Mouse (Mus musculus): ENCODE measurements around the gene Ptgfrn.

DNA sequence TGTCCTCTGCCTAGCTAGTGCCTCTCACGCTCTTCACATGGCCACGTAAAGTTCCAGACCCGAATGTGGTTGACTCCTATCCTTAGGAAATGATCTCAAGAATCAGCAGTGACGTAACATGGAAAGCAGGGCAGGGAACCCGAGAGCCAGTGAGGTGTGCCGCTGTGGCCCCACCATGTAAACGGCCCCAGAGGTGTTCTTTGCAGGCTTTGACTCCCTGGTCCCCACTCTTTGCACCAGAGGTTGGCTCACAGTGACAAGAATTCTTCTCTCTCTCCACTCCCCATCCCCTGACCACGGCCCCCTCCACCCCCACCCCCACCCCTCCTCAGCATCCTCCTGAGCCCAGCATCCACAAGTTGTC lies 7.3 kb upstream of the Ptgfrn start:
- TF ChIP-seq CHD2 (IDR thresholded peaks at IDR 0.05; ENCODE audit: low read length) = no peak
- TF ChIP-seq POLR2A (IDR thresholded peaks at IDR 0.05; ENCODE audit: control insufficient read depth in 1 of 2, insufficient read depth in 1 of 2, low read depth in 1 of 2, low read length in 2 of 2, poor library complexity in 1 of 2) = no peak
- no peak for TF ChIP-seq NELFE (IDR thresholded peaks at IDR 0.05; ENCODE audit: low read depth, low read length)
- TF ChIP-seq BHLHE40 (IDR thresholded peaks at IDR 0.05; ENCODE audit: borderline replicate concordance, low read depth, low read length) = no peak
- TF ChIP-seq MAFK (IDR thresholded peaks at IDR 0.05; ENCODE audit: borderline replicate concordance, low read depth, low read length) = no peak
- no peak for TF ChIP-seq CTCF (IDR thresholded peaks at IDR 0.05 in 2 of 3, conservative IDR thresholded peaks at IDR 0.05 in 1 of 3; ENCODE audit: control insufficient read depth in 1 of 3, insufficient read depth in 1 of 3, low read depth in 2 of 3, low read length in 3 of 3, poor library complexity in 1 of 3, severe bottlenecking in 1 of 3)
- TF ChIP-seq MEF2A (IDR thresholded peaks at IDR 0.05; ENCODE audit: extremely low read depth, insufficient replicate concordance, low read depth, low read length, poor library complexity, severe bottlenecking) = no peak
- no peak for TF ChIP-seq TBP (IDR thresholded peaks at IDR 0.05; ENCODE audit: low read depth, low read length)
- no peak for TF ChIP-seq POLR2AphosphoS5 (IDR thresholded peaks at IDR 0.05; ENCODE audit: borderline replicate concordance, low read depth, low read length)
- no peak for TF ChIP-seq ELF1 (IDR thresholded peaks at IDR 0.05; ENCODE audit: low read depth, low read length)
